Mouse (Mus musculus) B cell, adult 2 months (primary cell): ENCODE data around the gene Cacna1h.

Source experiments
- DNase-seq, 2 experiments: peaks; one replicate each; pipeline ENCODE4 v3.0.0; 2022

Cacna1h gene

GRCm38 (mm10) chr17:25433617-25434606 lies at the start of gene Cacna1h:
TSS of gene Cacna1h (minus strand) at chr17:25433783.
- DNase-seq = peak; percentile 45 to 47

- DNase-seq = no peak
Measured at GRCm38 (mm10) chr17:25482092-25482491, 48.5 kb upstream of the Cacna1h start.

DNA sequence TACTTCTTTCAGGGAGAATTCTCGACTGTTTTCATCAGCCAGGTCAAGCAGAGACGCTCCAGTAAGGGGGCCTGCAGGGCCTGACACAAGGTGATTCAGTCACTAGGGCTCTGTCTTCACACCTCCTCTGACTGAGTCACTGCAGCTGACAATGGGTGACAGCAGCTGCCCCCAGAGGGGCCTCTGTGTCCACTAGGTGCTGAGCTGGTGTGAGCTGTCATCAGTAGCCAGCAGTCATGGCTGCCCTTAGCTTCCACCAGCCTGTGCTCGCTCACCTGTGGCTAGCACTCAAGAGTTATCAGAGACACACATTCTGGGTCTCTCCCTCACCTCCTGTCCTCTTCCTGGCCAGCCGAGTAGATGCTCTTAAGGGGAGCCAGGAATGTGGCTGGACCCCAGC lies 47.2 kb upstream of the Cacna1h start:
- DNase-seq = no peak

- DNase-seq = no peak
Measured at GRCm38 (mm10) chr17:25480152-25480551, 46.6 kb upstream of the Cacna1h start.

DNA sequence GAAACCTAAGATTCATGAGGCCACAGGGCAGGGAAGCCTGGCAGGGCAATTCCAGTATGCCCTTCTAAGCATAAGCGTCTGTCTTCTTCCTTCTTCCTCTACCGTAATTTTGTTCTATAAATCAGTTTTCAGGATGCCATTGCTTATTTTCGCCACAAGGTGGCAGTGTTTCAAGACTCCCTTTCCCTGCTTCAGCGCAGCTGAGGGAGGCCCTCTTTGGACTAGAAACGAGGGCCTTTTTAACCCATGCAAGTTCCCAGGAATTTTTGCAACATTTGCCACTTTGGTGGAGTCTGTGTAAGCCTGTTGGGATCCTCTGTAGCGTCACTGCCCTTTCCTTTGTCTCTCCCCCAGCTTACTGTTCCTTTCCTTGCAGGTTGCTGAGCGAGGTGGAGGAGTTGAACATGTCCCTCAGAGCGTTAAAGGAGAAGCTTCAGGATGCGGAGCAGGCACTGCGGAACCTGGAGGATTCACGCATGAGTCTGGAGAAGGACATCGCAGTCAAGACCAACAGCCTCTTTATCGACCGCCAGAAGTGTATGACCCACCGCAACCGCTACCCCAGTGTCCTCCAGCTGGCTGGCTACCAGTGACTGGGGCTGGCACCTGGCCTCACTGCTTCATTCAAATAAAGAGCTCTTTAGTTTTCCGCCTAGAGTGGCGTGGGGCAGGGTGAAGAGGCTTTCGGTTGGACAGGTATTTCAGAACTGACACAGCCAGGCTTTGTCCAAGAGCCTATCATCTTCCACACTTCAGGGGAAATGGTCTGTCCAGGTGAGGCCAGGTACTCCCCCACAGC lies 42.6 kb upstream of the Cacna1h start:
- DNase-seq = peak; percentile 66 to 68

GRCm38 (mm10) chr17:25474330-25475077 lies 40.9 kb upstream of the Cacna1h start:
- DNase-seq = peak; percentile 83 to 85

- no peak for DNase-seq
Measured at GRCm38 (mm10) chr17:25472044-25472443, 38.5 kb upstream of the Cacna1h start.

- DNase-seq = no peak
Measured at GRCm38 (mm10) chr17:25471418-25471817, 37.8 kb upstream of the Cacna1h start.

DNA sequence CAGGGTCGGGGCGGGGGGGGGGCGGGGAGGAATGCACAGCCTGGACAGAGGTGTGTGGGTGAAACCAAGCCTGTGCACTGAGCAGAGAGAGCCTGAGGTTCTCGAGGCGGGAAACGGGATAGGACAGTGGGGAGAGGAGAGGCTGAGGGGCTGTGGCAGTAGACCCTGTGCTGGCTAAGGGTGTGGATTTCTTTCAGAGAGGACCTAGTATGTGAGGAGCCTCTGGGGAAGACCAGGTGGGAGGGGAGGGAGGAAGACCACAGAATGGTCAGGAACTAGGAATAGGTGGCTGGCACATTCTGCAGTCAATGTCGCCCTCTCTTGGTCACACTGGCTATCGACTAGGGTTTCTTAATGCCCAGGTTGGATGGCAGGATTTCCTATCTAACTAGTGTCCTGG lies 36.2 kb upstream of the Cacna1h start:
- DNase-seq = peak; percentile 49 to 57

DNA sequence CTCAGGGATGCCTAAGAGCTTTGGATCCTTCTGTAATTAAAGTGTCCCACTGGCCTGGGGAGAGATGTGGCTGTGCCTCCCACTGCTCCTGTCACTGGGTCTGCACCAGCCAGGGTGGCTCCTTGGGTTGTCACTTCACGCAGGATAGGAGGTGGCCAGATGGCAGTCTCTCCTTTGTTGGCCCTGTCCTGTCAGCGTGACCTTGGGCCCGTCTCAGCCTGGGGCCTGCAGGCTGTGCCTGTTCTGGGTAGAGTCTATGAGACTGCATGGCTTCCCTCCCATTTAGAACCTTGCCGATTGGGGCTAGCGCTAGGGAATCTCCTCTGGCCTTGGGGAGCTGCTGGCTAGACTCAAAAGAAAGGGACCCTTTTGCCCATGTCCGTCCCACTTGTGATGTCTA lies 34.7 kb upstream of the Cacna1h start:
- DNase-seq = no peak

GRCm38 (mm10) chr17:25467781-25468180 lies 34.2 kb upstream of the Cacna1h start:
- no peak for DNase-seq

DNA sequence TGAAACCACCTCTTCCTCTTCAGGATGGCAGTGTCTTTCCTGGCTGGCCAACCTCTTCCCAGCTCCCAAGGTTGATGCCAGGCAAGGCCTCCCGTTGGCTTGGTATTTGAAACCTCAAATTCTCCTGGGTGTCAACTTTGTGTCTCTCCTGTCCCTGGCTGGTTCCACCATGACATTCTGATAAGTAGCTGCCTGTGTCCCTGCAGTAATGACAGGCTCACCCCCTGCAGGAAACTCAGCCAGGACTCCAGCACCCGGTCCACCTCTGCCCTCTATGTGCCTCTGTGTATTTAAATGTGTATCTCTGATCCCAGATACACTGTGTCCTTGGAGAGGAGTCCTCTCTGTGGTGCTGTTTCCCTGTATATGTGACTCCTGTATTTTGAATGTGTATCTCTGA lies 32.7 kb upstream of the Cacna1h start:
- DNase-seq = no peak

DNA sequence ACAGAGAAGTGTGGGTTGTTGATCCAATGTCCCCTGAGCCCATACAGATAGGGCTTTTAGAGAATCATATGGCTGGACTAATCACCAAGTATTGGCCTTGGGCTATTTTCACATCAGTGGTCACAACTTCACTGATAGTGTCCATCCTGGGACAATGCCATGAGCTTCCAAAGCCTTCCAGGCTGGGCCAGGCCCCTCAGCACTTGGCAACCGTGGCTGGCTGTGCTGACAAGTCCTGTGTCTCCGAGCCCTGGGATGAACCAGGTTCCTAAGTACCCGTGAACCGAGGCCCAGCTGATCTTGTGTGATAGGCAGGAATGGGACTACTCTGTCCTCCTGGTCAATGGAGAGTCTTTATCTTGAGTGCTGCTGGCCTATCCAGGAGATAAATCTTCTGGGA lies 30.5 kb upstream of the Cacna1h start:
- no peak for DNase-seq

GRCm38 (mm10) chr17:25463326-25463945 lies 29.9 kb upstream of the Cacna1h start:
- DNase-seq = no peak

GRCm38 (mm10) chr17:25462236-25462875 lies 28.8 kb upstream of the Cacna1h start:
- no peak for DNase-seq

- DNase-seq = no peak
Measured at GRCm38 (mm10) chr17:25456540-25456939, 23.0 kb upstream of the Cacna1h start.

GRCm38 (mm10) chr17:25454272-25454671 lies 20.7 kb upstream of the Cacna1h start, which contains the start of gene Tekt4:
TSS of gene Tekt4 (plus strand) at chr17:25454615.
- DNase-seq = no peak

- DNase-seq = no peak
Measured at GRCm38 (mm10) chr17:25452246-25452965, 18.8 kb upstream of the Cacna1h start.

DNA sequence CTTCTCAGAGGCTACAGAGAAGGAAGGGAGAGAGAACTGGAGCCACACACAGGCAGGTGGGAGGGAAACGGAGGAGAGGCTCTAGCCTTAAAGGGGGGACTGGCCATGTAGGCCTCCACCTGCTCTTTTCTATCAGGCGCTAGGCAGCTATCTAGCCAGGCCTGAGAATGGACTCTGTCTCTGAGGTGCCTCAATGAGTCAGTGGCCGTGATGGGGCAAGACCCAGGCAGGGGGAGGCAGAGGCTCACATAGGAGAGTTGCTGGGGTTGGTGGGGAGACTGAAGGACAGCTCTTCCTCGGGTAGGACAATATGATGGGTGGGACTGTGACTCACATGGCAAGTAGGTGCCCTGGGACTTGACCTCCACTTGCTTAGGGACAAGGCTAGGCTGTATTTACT lies 16.7 kb upstream of the Cacna1h start:
- DNase-seq = no peak

DNA sequence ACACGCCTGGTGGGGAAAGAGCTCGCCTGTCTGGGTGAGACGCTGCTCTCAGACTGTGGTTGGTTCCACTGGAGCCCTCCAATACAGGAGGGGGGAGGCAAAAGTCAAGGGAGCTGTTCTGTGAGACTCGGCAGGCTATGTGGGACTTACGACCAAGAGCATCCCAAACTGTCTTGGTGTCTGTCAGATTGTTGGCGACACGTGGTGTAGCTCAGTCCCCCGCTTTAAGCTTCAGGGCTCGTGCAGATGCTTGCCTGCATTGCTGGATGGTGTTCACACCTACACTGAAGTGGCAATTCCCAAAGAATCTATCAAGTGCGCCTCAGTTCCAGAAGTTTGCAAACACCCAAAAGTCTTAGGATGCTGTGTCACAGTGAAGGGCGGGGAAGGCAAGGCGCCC lies 14.3 kb upstream of the Cacna1h start:
- no peak for DNase-seq

DNA sequence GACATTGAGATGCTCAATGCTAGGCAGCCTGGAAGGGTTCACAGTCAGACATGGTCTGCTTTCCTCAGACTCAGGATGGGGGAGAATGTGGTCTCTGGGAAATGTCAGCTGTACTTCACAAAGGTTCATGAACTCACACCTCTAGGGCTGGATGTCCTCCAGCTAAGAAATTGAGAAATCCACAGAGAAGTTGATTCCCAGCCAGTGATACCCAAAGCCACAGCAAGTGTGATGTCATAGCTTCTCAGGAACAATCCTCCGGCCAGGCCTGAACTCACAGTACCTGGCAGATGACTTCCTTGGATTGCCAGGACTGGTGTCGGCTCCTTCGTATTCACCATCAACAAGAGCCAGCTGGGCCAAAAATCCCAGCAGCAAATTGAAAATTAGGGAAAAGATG lies 12.3 kb upstream of the Cacna1h start:
- no peak for DNase-seq
